Mouse (Mus musculus): Measurements from ENCODE around the gene Scarf1.
"Not testable (repeated sequence)": the region's sequence is repeated elsewhere in the genome, so short reads cannot be mapped to it uniquely, and the experiment has no call there.

Scarf1 gene

GRCm38 (mm10) chr11:75537491-75538183, 24.3 kb downstream of the Scarf1 start:
- DNase-seq (ENCODE audit: low spot score in 2 of 2) = no peak

DNA sequence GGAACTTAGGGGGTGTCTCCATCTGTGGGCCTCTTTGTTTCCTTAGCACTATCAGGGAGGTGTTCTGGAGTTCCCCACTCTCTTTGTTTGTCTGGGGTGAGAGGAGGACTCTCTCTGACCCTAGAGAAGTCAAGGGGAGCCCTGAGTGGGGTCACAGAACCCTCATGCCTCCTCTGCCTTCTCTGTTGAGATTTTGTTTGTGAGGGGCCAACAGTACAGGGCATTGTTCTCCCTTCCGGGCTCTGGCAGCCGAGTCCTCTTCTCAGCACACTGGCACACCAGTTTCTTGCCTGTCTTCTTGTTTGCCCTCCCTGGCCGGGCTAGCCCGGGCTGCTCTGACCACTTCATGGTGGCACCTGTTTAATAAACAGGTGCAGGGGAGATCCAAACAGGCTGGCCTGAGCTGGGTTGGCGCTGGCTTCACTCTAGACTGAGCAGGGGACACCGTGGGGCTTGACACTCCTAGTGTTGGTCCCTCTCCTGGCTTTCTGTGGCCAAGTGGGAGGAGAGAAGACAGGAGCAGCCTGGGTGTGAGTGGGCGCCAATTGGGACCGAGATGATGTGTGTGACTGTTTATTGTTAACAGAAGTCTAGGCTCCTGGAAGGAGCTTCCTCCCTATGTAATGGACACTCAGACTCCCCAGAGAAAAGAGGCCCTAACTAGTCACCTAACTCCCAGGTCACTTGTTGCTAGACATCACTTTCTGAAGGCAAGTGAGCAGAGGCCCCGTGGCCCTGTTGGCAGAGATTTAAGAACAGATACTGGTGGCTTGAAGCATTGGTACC, 25.0 kb downstream of the Scarf1 start:
- no peak for DNase-seq (ENCODE audit: low spot score in 2 of 2)

GRCm38 (mm10) chr11:75538970-75539299, 25.6 kb downstream of the Scarf1 start:
- DNase-seq (ENCODE audit: low spot score in 2 of 2) = no peak

GRCm38 (mm10) chr11:75540209-75540608, 26.9 kb downstream of the Scarf1 start:
- DNase-seq (ENCODE audit: low spot score in 2 of 2) = no peak

DNA sequence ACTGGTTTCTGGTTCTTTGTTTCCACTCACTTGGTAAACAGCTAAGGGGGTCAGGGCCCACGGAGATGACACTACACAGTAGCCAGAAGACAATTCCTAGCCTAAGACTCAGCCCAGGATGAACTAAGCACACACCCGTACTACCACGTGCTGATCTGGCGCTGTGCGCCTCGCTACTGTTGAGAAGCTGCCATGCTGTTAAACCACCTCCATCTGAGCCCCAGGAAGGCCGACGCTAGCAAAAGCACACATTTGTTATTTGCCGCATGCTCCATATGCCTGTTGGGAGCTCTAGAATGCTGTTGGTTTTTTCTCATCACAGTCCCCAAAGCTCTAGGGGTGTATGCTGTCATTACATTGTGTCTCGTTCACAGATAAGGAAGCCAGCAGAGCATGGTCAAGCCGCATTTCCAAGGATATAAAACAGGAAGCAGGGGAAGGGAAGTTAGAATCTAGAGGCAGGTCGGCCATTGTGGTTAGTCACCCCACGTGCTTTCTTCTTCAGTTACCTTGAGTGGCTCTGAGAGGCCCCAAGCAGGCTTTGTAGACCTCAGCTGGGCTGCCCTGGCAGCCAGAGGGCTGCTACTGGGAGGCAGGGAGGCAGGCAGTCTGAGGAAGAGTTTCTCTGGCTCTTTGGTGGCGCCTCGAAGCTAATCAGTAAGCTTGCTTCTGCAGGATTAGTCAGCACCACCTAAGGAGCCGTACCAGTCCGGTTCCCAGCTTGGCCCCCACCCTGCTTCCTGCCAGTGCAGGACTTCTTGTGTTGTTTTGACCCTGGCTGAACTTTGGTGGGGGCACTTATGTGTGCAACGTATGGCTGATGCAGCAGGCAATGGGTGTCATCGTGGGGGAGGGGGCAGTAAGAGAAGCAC, 27.6 kb downstream of the Scarf1 start:
- no peak for DNase-seq (ENCODE audit: low spot score in 2 of 2)

DNA sequence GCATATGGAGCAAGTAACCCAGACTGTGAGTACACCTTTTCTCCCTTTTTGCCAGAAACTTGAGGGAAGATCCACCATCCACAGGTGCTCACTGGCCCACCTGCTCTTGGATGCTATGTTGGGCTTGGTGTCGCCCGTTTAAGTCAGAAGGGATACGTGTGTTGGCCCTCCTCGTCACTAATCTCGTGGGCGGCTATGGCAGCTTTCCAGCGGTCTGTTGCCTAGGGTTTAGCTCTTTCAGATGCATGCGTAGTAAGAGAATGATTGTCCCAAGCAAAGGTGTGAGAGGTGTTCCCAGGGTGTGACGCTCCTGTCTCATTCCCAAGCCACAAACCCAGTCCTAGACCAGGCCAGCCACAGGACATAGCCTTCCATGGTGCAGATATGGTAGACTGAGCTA, 31.4 kb downstream of the Scarf1 start:
- no peak for DNase-seq (ENCODE audit: low spot score in 2 of 2)

DNA sequence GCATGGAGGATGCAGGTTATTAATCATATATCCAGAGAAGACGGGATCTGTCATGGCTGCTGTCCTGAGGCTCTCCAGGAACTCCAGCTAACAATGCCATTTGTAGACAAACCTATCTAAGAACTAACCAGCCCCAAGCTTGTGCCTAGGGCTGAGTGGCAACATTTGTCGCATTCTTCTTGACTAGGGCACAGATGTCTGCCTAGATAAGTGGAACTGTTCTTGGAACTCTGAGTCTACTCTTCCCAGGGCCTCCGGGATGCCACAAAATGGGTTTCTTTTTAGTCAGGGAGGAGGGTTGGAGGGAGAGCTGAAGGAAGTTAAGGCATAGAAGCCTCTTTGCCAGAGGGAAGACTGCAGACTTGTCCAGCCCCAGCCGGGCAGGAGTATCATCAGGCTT, 32.7 kb downstream of the Scarf1 start:
- no peak for DNase-seq (ENCODE audit: low spot score in 2 of 2)

DNA sequence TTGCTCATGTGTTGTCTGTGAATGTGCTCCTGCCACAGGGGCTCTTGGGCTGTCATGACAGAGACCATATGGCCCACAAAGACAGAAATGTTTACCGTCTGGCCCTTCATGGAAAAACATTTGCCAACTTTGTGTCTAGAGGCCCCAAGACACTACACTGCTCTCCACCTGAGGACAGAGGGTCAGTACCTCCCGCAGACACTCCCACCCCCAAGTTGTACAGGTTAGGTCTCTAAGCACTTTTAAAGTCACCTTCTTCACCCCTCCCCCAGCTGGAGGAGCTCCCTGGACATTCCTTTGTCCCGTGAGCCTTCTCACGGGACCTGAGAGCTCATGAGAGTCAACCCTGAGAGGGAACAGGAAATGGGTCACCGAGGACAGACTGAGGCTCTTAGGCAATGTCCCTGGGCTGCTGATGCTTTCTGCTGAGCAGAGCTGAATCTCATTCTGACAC, 36.3 kb downstream of the Scarf1 start:
- no peak for DNase-seq (ENCODE audit: low spot score in 2 of 2)

DNA sequence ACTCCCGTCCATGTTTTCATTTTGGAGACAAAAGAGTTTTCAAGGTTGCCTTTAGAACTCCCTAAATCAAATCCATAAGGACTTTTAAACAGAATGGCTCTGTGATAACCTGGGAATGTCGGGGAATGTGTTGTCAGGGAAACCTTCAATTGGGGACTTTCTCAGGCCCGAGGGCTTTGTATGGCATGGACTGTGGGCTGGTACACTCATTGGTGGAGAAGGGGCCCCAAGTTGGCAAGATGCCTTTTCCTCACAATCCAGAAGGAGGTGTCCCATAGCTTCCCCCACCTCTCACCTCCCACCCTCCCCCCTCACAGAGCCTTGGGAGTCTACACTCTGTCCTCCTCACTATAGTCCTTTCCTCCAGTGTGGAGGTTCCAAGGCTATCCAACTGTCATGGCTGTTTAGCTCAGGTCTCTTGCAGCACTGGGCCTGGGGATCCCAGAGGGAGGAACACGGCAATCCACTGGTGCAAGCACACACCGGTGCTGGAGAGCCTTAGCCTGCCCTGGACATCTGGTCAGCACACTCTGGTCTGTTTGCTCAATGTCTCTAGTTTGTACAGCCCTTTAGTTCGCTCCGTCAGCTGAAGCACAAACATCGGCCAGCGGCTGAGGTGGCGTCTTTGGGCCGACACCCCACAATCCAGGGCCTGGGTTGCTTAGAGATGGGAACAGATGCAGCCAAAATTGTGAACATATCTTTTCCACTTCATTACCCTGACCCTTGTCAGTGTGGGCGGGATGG, 37.0 kb downstream of the Scarf1 start:
- no peak for DNase-seq (ENCODE audit: low spot score in 2 of 2)

GRCm38 (mm10) chr11:75551321-75551720, 38.0 kb downstream of the Scarf1 start:
- DNase-seq (ENCODE audit: low spot score in 2 of 2) = no peak

DNA sequence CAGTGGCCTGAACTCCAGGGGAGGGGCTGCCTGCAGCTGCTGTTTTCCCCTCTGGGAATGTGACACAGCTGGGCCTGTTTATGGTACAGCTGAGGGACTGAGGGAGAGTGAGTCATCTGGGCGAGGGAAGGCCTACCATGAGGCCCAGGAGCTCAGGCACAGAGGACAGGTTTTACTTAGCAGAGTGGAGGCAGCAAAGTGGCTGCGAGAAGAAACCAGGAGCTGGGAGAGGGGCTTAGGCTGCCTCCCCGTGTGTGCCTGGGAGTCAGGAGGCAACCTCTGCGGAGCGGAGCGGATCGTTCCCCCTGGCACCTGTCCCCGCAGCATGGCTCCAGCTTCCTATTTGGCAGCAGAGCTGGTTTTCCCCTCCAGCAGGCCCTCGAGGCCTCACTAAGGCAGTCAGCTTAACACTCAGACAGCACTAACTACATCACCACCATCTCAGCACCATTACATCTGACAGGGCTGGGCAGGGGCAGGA, 38.7 kb downstream of the Scarf1 start:
- peak in 1 of 2 experiments; percentile 31 for DNase-seq (ENCODE audit: low spot score in 2 of 2)

GRCm38 (mm10) chr11:75552906-75553482, 39.7 kb downstream of the Scarf1 start:
- DNase-seq (ENCODE audit: low spot score in 2 of 2) = no peak

DNA sequence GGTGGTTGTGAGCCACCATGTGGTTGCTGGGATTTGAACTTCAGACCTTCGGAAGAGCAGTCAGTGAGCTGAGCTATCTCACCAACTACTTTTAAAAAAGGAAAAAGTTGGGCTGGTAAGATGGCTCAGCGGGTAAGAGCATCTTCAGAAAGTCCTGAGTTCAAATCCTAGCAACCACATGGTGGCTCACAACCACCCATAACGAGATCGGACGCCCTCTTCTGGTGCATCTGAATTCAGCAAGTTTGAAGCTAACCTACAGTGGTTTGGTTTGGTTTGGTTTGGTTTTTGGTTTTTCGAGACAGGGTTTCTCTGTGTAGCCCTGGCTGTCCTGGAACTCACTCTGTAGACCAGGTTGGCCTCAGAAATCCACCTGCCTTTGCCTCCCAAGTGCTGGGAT, 42.7 kb downstream of the Scarf1 start:
- not testable (repeated sequence) for DNase-seq (ENCODE audit: low spot score in 2 of 2)

GRCm38 (mm10) chr11:75557142-75557541, 43.8 kb downstream of the Scarf1 start:
- DNase-seq (ENCODE audit: low spot score in 2 of 2) = no peak

- DNase-seq (ENCODE audit: low spot score in 2 of 2) = no peak
Measured at GRCm38 (mm10) chr11:75558101-75558500, 44.8 kb downstream of the Scarf1 start.

- DNase-seq (ENCODE audit: low spot score in 2 of 2) = no peak
Measured at GRCm38 (mm10) chr11:75559870-75560504, 46.6 kb downstream of the Scarf1 start.

- no peak for DNase-seq (ENCODE audit: low spot score in 2 of 2)
Measured at GRCm38 (mm10) chr11:75560530-75561409, 47.4 kb downstream of the Scarf1 start.

GRCm38 (mm10) chr11:75561410-75561791, 48.1 kb downstream of the Scarf1 start:
- no peak for DNase-seq (ENCODE audit: low spot score in 2 of 2)

- DNase-seq (ENCODE audit: low spot score in 2 of 2) = no peak
Measured at GRCm38 (mm10) chr11:75562840-75563239, 49.5 kb downstream of the Scarf1 start.
